Mouse (Mus musculus): ENCODE results near the gene Hspb8. TPM values are rescaled to one million over a fixed set of nuclear protein-coding genes. Genes with fewer than 3 reads are reported as not detected.

Gene Hspb8
- polyA plus RNA-seq (2012; rRNA removed) = 7.6 and 10.4 TPM in 2 replicates

DNA sequence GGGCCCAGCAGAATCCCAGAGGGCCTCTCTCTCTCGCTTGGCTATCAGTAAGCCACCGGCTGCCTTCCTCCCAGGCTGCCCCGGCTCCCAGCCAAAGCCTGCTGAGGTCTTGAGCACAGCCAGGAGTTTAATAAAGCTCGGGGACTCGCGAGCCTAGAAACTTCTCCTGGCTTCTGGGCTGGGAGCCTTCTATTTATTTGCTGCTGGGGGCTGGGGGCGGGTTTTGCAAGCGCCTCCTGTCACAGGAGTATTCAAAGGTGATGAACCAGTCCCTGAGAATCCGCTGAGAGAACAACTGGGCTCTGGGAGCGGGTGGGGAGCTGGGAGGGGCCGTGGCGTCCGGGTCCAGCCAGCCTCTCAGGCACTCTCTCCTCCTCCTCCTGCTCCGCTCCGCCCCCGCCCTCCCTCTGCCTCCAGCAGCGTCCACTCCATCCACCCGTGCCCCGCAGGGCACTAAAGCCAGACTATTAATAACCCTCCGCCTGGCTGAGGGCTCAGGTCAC, at the start of gene Hspb8:
Gene Hspb8, minus strand, starts transcription at position 166 of the 503 bp plus-strand sequence.

Other genes starting within 250 kb of the Hspb8 start
- 1.4 and 1.8 TPM in 2 replicates for gene Ccdc60, start 133.9 kb downstream of the Hspb8 start, polyA plus RNA-seq (2012; rRNA removed)
- gene Srrm4, start 169.0 kb upstream of the Hspb8 start, polyA plus RNA-seq (2012; rRNA removed) = 30.4 and 39.5 TPM in 2 replicates

Measured in central nervous system, embryonic 14 days (tissue).